Mouse (Mus musculus) MN1 (cell line): ENCODE results near the gene Iqce.
"Not testable (repeated sequence)": the region's sequence is repeated elsewhere in the genome, so short reads cannot be mapped to it uniquely, and the experiment has no call there.

Experiments
- DNase-seq: peaks from one replicate; pipeline ENCODE4 v3.0.0-alpha.2; 2016; ENCODE audit warnings: low spot score

Iqce gene

GRCm38 (mm10) chr5:140704378-140705251 lies 2.4 kb upstream of the Iqce start, which contains the start of gene Brat1:
TSS of gene Brat1 (plus strand) at chr5:140705011.
- peak; percentile 99 for DNase-seq

GRCm38 (mm10) chr5:140703480-140704377 lies 1.6 kb upstream of the Iqce start:
- DNase-seq: peak; percentile 27

- no peak for DNase-seq
Observed at GRCm38 (mm10) chr5:140702618-140703175, 519 bp upstream of the Iqce start.

GRCm38 (mm10) chr5:140701661-140702060 lies 517 bp downstream of the Iqce start:
- DNase-seq: no peak

GRCm38 (mm10) chr5:140699776-140700175 lies 2.4 kb downstream of the Iqce start:
- DNase-seq: no peak

- DNase-seq: no peak
Observed at GRCm38 (mm10) chr5:140695987-140696386, 6.2 kb downstream of the Iqce start.

GRCm38 (mm10) chr5:140688434-140688833 lies 13.7 kb downstream of the Iqce start:
- no peak for DNase-seq

- peak; percentile 56 for DNase-seq
Observed at GRCm38 (mm10) chr5:140684343-140685148, 17.6 kb downstream of the Iqce start.

GRCm38 (mm10) chr5:140682113-140682512 lies 20.1 kb downstream of the Iqce start:
- no peak for DNase-seq

- no peak for DNase-seq
Observed at GRCm38 (mm10) chr5:140680950-140681349, 21.2 kb downstream of the Iqce start.

- DNase-seq: no peak
Observed at GRCm38 (mm10) chr5:140680051-140680450, 22.1 kb downstream of the Iqce start.

- DNase-seq: no peak
Observed at GRCm38 (mm10) chr5:140677137-140677536, 25.0 kb downstream of the Iqce start.

- DNase-seq: no peak
Observed at GRCm38 (mm10) chr5:140675640-140676039, 26.5 kb downstream of the Iqce start.

- peak; percentile 40 for DNase-seq
Observed at GRCm38 (mm10) chr5:140675079-140675478, 27.1 kb downstream of the Iqce start.

GRCm38 (mm10) chr5:140674036-140674435 lies 28.1 kb downstream of the Iqce start:
- DNase-seq: no peak

GRCm38 (mm10) chr5:140672603-140673002 lies 29.6 kb downstream of the Iqce start:
- DNase-seq: not testable (repeated sequence)

- DNase-seq: no peak
Observed at GRCm38 (mm10) chr5:140672115-140672514, 30.1 kb downstream of the Iqce start.

GRCm38 (mm10) chr5:140663621-140664180 lies 38.5 kb downstream of the Iqce start:
- DNase-seq: peak; percentile 72

GRCm38 (mm10) chr5:140662741-140663592 lies 39.2 kb downstream of the Iqce start:
- peak; percentile 30 for DNase-seq
